Mouse (Mus musculus): ENCODE measurements around the gene 1810013L24Rik. TPM values are rescaled to one million over a fixed set of nuclear protein-coding genes. Genes with fewer than 3 reads are reported as not detected.

The 1810013L24Rik gene
- polyA plus RNA-seq (2015; fragmentation: Nextera tagmentation; extraction: Ambion mirVana) = 26.3 and 27.4 TPM in 2 replicates

DNA sequence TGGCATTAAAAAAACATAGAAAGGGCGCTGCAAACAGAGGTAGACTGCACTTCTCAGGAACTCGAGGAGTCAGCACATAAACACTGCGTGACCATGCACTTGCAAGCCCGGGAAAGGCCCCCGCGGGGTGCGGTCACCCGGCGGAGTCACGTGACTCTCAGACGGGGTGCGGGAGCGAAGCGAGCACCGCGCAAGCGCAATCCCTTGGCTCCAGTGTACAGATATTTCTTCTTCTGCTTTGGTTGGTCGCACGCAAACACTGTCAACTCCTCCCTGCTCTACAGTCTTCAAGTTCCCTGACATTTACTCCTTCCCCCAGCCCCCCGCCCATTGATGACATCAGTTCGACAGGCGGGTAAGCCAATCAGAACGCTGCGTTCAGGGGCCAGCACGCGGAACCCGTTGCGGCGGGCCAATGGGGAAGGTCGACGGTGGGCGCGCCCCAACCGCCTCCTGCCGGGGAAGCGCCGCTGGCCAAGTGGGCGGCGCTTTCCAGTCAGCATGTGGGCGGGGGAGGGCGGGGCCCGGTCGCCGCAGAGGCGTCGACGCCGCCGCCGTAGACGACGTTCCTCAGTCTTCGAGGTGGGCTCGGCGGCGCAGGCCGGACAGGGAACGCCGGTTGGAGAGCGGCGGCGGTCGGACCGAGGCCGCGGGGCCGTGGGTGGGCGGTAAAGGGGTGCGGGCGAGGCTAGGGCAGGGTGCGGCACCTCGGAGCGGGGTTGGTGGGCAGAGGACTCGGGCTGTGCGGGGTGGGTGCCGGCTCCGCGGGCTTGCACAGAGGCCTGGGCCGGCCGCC, at the start of gene 1810013L24Rik:
TSS of gene 1810013L24Rik (plus strand) at position 537 of the 796 bp plus-strand sequence.
- ATAC-seq = peak; percentile 96
- no peaks in the 10 kb centered on the region for H3K9me3 ChIP-seq (replicated peaks)
- under 1% methylated on average over 64 of the region's 80 CpGs for WGBS
- H3K4me3 ChIP-seq = peak within 1 kb of the TSS; percentile 94
- H3K9ac ChIP-seq = peak within 1 kb of the TSS; percentile 98
- H3K27me3 ChIP-seq = no peaks in the 10 kb centered on the region
- peak within 1 kb of the TSS; percentile 95 for H3K4me2 ChIP-seq
- H3K27ac ChIP-seq = peak within 1 kb of the TSS; percentile 98
- H3K36me3 ChIP-seq (ENCODE audit: poor library complexity, severe bottlenecking) = peaks cover 21% of the 10 kb centered on the region
- peaks cover 30% of the 10 kb centered on the region for H3K4me1 ChIP-seq

DNA sequence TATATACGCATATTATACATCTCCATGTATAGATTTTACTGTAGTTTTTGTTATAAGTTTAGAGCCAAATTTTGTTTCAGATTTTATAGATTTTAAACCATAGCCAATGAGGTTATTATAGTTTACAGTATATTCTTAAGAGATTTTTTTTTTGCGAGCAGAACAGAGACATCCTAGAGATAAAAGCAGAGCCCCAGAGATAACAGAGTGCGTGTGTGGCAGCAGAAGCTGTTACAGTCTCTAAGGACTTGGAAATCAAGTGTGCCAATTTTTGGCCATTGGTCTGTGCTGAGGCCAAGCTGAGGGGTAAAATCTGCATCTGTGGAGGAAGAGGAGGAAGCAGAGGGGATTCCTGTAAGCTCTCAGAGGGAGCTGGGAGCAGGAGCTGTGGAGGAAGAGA, 49.7 kb upstream of the 1810013L24Rik start:
- H3K4me1 ChIP-seq = no peaks in the 10 kb centered on the region
- H3K9me3 ChIP-seq (replicated peaks) = no peaks in the 10 kb centered on the region
- no peak overlapping the region for H3K9ac ChIP-seq
- H3K4me3 ChIP-seq = no peak overlapping the region
- H3K36me3 ChIP-seq (ENCODE audit: poor library complexity, severe bottlenecking) = no peaks in the 10 kb centered on the region
- H3K27ac ChIP-seq = no peak overlapping the region
- WGBS = 93% methylated on average over 3 of the region's 3 CpGs
- no peak for ATAC-seq
- no peaks in the 10 kb centered on the region for H3K27me3 ChIP-seq
- H3K4me2 ChIP-seq = no peak overlapping the region

DNA sequence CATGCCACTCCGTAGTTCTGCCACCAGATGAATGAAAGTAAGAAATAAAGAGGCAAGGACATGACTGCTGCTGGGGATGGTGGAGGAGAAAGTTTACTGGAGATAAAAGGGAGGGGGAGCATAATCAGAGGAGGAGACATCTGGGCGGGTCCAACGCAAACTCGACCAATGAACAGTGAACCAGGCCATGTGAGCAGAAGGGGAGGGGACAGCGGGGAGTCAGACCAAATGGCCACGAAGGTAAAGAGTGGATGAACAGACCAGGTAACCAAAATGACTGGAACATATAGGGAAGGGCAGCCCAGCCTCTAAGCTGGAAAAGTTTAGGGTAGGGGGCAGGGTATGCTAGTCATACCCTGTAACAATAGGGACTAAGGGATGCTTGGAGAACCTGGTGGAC, 48.7 kb upstream of the 1810013L24Rik start:
- no peaks in the 10 kb centered on the region for H3K9me3 ChIP-seq (replicated peaks)
- no peak overlapping the region for H3K4me2 ChIP-seq
- H3K27ac ChIP-seq = no peak overlapping the region
- H3K27me3 ChIP-seq = no peaks in the 10 kb centered on the region
- 66% methylated on average over 6 of the region's 6 CpGs for WGBS
- H3K4me3 ChIP-seq = no peak overlapping the region
- no peaks in the 10 kb centered on the region for H3K36me3 ChIP-seq (ENCODE audit: poor library complexity, severe bottlenecking)
- H3K4me1 ChIP-seq = no peaks in the 10 kb centered on the region
- H3K9ac ChIP-seq = no peak overlapping the region
- ATAC-seq = no peak

DNA sequence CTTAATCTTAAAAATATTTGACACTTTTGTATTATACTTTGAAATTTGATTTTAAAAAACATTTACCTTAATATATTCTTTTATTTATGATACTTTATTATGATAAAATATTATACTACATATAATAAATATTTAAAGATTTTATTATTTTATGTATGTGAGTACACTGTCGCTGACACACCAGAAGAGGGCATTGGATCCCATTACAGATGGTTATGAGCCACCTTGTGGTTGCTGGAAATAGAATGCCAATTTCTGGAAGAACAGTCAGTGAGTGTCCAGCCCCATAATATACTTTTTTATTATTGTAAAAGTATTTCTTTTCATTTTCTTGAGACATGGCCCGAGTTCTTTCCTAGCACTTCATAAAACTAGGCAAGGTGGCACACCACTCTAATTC, 48.2 kb upstream of the 1810013L24Rik start:
- ATAC-seq = no peak

DNA sequence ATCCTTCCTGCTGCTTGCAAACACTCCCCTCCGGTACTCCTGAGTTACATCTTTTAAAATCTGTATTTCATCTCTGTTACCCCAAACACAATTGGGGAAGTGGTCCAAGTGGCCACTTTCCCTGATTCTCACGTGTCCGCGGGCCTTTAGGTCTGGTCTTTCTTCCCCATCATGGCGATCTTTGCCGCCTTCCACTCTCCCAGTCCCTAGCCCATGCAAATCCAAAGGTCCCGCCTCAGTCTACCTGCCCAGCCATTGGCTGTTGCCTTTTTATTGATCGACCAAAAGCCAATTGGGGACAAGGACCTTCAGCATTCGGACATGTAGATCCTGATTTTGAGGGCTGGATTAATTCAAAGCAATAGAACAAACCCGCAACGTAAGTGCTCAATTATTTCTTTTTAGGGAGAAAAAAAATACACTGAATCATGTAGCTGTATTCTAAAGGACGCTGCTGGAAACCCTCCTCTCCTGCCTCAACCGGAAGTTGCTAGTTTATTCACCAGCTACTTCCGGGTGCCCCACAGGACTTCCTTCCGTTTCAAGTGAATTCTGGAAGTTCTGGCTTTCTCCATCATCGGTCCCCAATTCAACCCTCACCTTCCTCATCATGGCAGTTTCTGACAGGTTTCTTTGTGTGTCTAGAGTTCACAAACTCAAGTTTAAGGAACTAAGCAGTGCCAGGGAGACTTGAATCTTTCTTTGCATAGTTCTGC, 46.5 kb upstream of the 1810013L24Rik start:
- peaks cover 2% of the 10 kb centered on the region; the same call in 1 of the 2 replicates for H3K4me1 ChIP-seq
- H3K9ac ChIP-seq = no peak overlapping the region
- H3K4me2 ChIP-seq = no peak overlapping the region
- H3K27ac ChIP-seq = no peak overlapping the region
- WGBS = 90% methylated on average over 16 of the region's 16 CpGs
- no peak for ATAC-seq
- H3K36me3 ChIP-seq (ENCODE audit: poor library complexity, severe bottlenecking) = no peaks in the 10 kb centered on the region
- H3K9me3 ChIP-seq (replicated peaks) = no peaks in the 10 kb centered on the region
- no peaks in the 10 kb centered on the region for H3K27me3 ChIP-seq
- no peak overlapping the region for H3K4me3 ChIP-seq

More for the DNA sequence above, 48.2 kb upstream of the 1810013L24Rik start:
- H3K9me3 ChIP-seq (replicated peaks) = no peaks in the 10 kb centered on the region
- H3K4me1 ChIP-seq = no peaks in the 10 kb centered on the region
- H3K4me2 ChIP-seq = no peak overlapping the region
- no peak overlapping the region for H3K9ac ChIP-seq
- no peak overlapping the region for H3K27ac ChIP-seq
- WGBS = 88% methylated on average over 2 of the region's 2 CpGs
- H3K27me3 ChIP-seq = no peaks in the 10 kb centered on the region
- H3K36me3 ChIP-seq (ENCODE audit: poor library complexity, severe bottlenecking) = no peaks in the 10 kb centered on the region
- H3K4me3 ChIP-seq = no peak overlapping the region

DNA sequence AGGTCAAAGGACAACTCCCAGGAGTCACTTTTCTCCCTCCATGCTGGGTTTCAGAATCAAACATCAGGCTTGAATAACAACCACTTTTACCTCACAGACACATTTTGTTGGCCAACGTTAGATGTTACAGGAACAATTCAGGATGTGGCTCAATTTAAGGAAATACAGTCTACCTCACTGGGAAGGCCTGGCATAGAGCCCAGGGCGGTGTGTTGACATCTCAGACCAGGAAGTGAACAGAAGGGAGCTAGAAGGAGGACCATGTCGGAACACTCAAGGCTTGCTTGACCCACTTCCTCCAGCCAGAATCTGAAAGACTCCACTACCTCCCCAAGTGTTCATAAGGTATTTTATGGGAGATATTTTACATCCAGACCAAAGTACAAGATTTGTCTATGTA, 45.1 kb upstream of the 1810013L24Rik start:
- Histone ChIP-seq H3K36me3 (ENCODE audit: poor library complexity, severe bottlenecking) (no peaks in the 10 kb centered on the region), H3K4me2 (no peak overlapping the region), H3K27ac (no peak overlapping the region), H3K9ac (no peak overlapping the region), H3K27me3 (no peaks in the 10 kb centered on the region), H3K9me3 (replicated peaks) (no peaks in the 10 kb centered on the region), H3K4me3 (no peak overlapping the region), H3K4me1 (peaks cover 2% of the 10 kb centered on the region; the same call in 1 of the 2 replicates)
- no peak for ATAC-seq
- 80% methylated on average over 3 of the region's 3 CpGs for WGBS

DNA sequence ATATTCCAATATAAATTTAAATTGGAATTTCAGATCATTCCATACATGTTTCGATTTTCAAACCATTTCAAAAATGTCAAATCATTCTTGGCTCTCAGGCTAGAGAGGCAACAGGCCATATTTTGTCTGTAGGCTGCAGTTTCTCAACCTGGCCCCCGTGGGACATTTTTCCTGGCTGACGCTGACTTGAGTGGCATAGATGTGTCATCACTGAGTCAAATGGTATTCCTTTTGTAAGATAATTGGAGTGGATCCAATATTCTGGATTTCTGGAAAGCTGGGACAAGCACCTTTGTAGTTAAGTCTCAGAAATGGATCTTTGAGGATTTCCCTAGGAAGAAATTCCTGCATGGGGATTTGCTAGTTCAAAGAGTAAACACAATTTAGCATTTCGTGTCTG, 39.0 kb upstream of the 1810013L24Rik start:
- 87% methylated on average over 4 of the region's 4 CpGs for WGBS

DNA sequence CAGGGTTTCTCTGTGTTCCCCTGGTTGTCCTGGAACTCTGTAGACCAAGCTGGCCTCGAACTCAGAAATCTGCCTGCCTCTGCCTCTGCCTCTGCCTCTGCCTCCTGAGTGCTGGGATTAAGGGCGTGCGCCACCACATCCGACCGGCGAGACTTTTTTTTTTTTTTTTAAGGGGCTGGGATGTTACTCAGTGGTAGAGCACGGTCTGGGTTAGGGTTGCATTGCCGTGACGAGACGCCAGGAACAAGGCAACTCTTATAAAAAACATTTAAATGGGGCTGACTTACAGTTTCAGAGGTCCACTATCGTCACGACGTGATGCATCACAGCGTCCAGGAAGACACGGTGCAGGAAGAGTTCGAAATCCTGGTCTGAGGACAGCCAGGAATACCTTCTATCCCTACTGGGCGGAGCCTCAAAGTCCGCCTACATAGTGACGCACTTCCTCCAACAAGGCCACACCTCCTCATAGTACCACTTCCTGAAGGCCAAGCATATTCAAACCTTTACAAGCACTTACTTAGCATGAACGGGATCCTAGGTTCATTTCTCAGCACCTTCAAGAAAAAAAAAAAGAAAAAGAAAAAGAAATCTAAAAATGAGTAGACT, 37.8 kb upstream of the 1810013L24Rik start, which contains the start of gene Usp7:
TSS of gene Usp7 (minus strand) at position 360 of the 609 bp plus-strand sequence.
- ATAC-seq = no peak
- no peak within 1 kb of the TSS for H3K27ac ChIP-seq
- no peak within 1 kb of the TSS for H3K9ac ChIP-seq

More for the DNA sequence above, 39.0 kb upstream of the 1810013L24Rik start:
- H3K9me3 ChIP-seq (replicated peaks) = no peaks in the 10 kb centered on the region
- no peak overlapping the region for H3K27ac ChIP-seq
- H3K36me3 ChIP-seq (ENCODE audit: poor library complexity, severe bottlenecking) = no peaks in the 10 kb centered on the region
- H3K4me2 ChIP-seq = no peak overlapping the region
- H3K9ac ChIP-seq = no peak overlapping the region
- H3K4me3 ChIP-seq = no peak overlapping the region
- H3K4me1 ChIP-seq = peaks cover 2% of the 10 kb centered on the region; the same call in 1 of the 2 replicates
- no peaks in the 10 kb centered on the region for H3K27me3 ChIP-seq
- no peak for ATAC-seq

DNA sequence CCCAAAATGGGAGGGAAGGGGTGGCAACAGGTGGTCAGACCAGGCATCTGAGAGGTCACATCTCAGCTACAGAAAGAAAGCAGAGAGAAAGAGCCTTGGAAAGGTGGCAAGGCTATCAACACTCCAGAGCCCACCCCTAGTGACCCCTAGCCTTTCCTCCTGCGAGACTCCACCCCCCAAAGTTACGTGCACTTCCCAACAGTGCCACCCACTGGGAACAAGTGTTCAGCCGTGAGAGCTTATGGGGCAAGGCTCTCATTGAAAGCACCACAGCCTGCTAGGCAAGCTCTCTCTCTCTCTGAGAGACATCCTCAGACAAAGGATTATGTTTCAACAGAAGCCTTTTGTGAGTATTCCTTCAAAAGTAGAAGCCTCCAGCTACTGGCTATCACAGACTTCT, 34.9 kb upstream of the 1810013L24Rik start:
- H3K27me3 ChIP-seq = no peaks in the 10 kb centered on the region
- H3K4me2 ChIP-seq = no peak overlapping the region
- no peaks in the 10 kb centered on the region for H3K4me1 ChIP-seq
- no peak for ATAC-seq
- peaks cover 4% of the 10 kb centered on the region for H3K9me3 ChIP-seq (replicated peaks)
- H3K27ac ChIP-seq = no peak overlapping the region
- H3K9ac ChIP-seq = no peak overlapping the region
- no peak overlapping the region for H3K4me3 ChIP-seq
- WGBS = 5% methylated on average over 3 of the region's 3 CpGs
- H3K36me3 ChIP-seq (ENCODE audit: poor library complexity, severe bottlenecking) = no peaks in the 10 kb centered on the region

More for the DNA sequence above, 37.8 kb upstream of the 1810013L24Rik start, which contains the start of gene Usp7:
- H3K4me3 ChIP-seq = no peak within 1 kb of the TSS
- H3K4me2 ChIP-seq = no peak within 1 kb of the TSS
- 94% methylated on average over 20 of the region's 20 CpGs for WGBS
- no peaks in the 10 kb centered on the region for H3K27me3 ChIP-seq
- no peaks in the 10 kb centered on the region for H3K36me3 ChIP-seq (ENCODE audit: poor library complexity, severe bottlenecking)
- peaks cover 2% of the 10 kb centered on the region; the same call in 1 of the 2 replicates for H3K4me1 ChIP-seq
- no peaks in the 10 kb centered on the region for H3K9me3 ChIP-seq (replicated peaks)

DNA sequence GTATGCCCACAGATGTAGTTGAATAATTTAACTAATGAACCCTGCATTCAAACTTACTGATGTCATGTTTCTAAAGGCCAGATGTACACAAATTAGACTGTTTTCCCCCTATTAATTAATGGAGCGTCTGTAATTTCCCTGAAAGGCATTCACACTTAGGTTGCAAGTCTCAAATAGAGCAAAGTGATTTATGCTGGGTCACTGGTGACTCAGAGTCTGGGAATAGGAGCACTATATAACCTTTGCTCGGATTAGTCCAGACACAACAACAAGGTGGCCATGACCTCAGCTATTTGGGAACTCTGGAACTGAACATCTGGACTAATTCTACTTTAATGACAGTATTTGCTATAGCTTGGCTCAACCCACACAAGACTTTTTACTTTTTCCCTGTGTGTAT, 34.0 kb upstream of the 1810013L24Rik start:
- Histone ChIP-seq H3K27ac (no peak overlapping the region), H3K36me3 (ENCODE audit: poor library complexity, severe bottlenecking) (no peaks in the 10 kb centered on the region), H3K4me3 (no peak overlapping the region), H3K9me3 (replicated peaks) (peaks cover 13% of the 10 kb centered on the region), H3K27me3 (no peaks in the 10 kb centered on the region), H3K4me2 (no peak overlapping the region), H3K4me1 (no peaks in the 10 kb centered on the region), H3K9ac (no peak overlapping the region)
- ATAC-seq = no peak
- WGBS = 54% methylated on average over 2 of the region's 2 CpGs

DNA sequence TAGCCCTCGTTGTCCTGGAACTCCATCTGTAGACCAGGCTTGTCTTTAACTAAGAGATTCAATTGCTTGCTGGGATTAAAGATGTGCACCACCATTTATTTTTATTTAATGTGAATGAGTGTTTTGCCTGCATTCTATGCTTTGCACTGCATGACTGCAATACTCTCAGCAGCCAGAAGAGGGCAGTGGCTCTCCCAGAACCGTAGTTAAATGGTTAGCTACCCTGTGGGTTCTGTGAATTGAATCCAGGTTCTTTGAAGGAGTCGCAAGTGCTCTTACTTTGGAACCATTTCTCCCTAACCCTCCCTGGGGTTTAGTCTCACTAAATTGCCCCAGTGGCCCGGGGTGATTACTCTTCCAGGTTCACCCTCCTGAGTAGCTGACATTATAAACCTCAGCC, 23.2 kb upstream of the 1810013L24Rik start:
- Histone ChIP-seq H3K4me2 (no peak overlapping the region), H3K4me1 (no peaks in the 10 kb centered on the region), H3K9me3 (replicated peaks) (no peaks in the 10 kb centered on the region), H3K4me3 (no peak overlapping the region), H3K36me3 (ENCODE audit: poor library complexity, severe bottlenecking) (no peaks in the 10 kb centered on the region), H3K27ac (no peak overlapping the region), H3K9ac (no peak overlapping the region), H3K27me3 (no peaks in the 10 kb centered on the region)
- ATAC-seq = no peak
- 17% methylated on average over 4 of the region's 4 CpGs for WGBS

All from forebrain, embryonic 13.5 days (tissue).